Mouse (Mus musculus) limb, embryonic 10.5 days (tissue): Measurements from ENCODE around the gene Slc26a6. TPM values are rescaled to one million over a fixed set of nuclear protein-coding genes. Genes with fewer than 3 reads are reported as not detected.

Experiments
- DNase-seq: peaks from one replicate; pipeline ENCODE4 v3.0.0-alpha.2; 2017; ENCODE audit warnings: low spot score
- H3K27ac ChIP-seq: fragments of 300-500 bp; sonication (generic); 2 replicates; pipeline ENCODE4 v1.5.1; 2016; ENCODE audit warnings: mild to moderate bottlenecking
- H3K27me3 ChIP-seq: fragments of 300-500 bp; sonication (generic); 2 replicates; pipeline ENCODE4 v1.6.1; 2016; ENCODE audit warnings: low read depth, mild to moderate bottlenecking; ENCODE audit not compliant: poor library complexity, severe bottlenecking
- H3K36me3 ChIP-seq: fragments of 300-500 bp; sonication (generic); 2 replicates; pipeline ENCODE4 v1.6.1; 2016; ENCODE audit warnings: mild to moderate bottlenecking, moderate library complexity
- H3K4me1 ChIP-seq: fragments of 300-500 bp; sonication (generic); 2 replicates; pipeline ENCODE4 v1.6.1; 2016
- H3K4me3 ChIP-seq: fragments of 300-500 bp; sonication (generic); 2 replicates; pipeline ENCODE4 v1.5.1; 2016; ENCODE audit warnings: mild to moderate bottlenecking, moderate library complexity
- H3K9me3 ChIP-seq: fragments of 300-500 bp; sonication (generic); replicated peaks from 2 replicates; pipeline ENCODE4 v1.6.1; 2016; ENCODE audit warnings: mild to moderate bottlenecking
- WGBS: fragments of 180-500 bp; shearing (Covaris S2); methylation state at CpG from one replicate; pipeline ENCODE4 v1.1.7; 2016; 5-methylcytosine and 5-hydroxymethylcytosine counted together
- polyA plus RNA-seq: library from polyadenylated mRNA; unstranded; fragments of >200 nt; fragmentation: Nextera tagmentation; extraction: Ambion mirVana; gene quantifications from 2 replicates; pipeline ENCODE4 v1.2.1, GENCODE M21; 2016

Gene Slc26a6
- 9.7 and 13.7 TPM in 2 replicates for polyA plus RNA-seq

GRCm38 (mm10) chr9:108852976-108853375 lies at the start of gene Slc26a6:
Slc26a6 (plus strand) TSS chr9:108853283.
- peaks cover 28% of the 10 kb centered on the region for H3K4me1 ChIP-seq
- H3K27me3 ChIP-seq: peaks cover 8% of the 10 kb centered on the region; the same call in 1 of the 2 replicates
- H3K27ac ChIP-seq: peak within 1 kb of the TSS; percentile 87
- DNase-seq: no peak
- H3K36me3 ChIP-seq: peaks cover 18% of the 10 kb centered on the region
- H3K4me3 ChIP-seq: peak within 1 kb of the TSS; percentile 74
- no peaks in the 10 kb centered on the region for H3K9me3 ChIP-seq
- 83% methylated on average over 3 of the region's 3 CpGs for WGBS

- Histone ChIP-seq H3K9me3 (no peaks in the 10 kb centered on the region), H3K4me1 (peaks cover 16% of the 10 kb centered on the region), H3K36me3 (peaks cover 69% of the 10 kb centered on the region), H3K4me3 (no peak overlapping the region), H3K27me3 (no peaks in the 10 kb centered on the region), H3K27ac (no peak overlapping the region)
- 91% methylated on average over 8 of the region's 8 CpGs for WGBS
- no peak for DNase-seq
Observed at GRCm38 (mm10) chr9:108805768-108806167, 47.3 kb upstream of the Slc26a6 start.

GRCm38 (mm10) chr9:108806379-108806778 lies 46.7 kb upstream of the Slc26a6 start:
- peaks cover 16% of the 10 kb centered on the region for H3K4me1 ChIP-seq
- no peak for DNase-seq
- no peaks in the 10 kb centered on the region for H3K27me3 ChIP-seq
- H3K4me3 ChIP-seq: no peak overlapping the region
- no peak overlapping the region for H3K27ac ChIP-seq
- H3K9me3 ChIP-seq: no peaks in the 10 kb centered on the region
- peaks cover 63% of the 10 kb centered on the region for H3K36me3 ChIP-seq

GRCm38 (mm10) chr9:108806831-108807230 lies 46.3 kb upstream of the Slc26a6 start:
- 97% methylated on average over 1 of the region's 1 CpGs for WGBS
- no peak for DNase-seq

GRCm38 (mm10) chr9:108807674-108808073 lies 45.4 kb upstream of the Slc26a6 start:
- Histone ChIP-seq H3K9me3 (no peaks in the 10 kb centered on the region), H3K27ac (0 out of 2 replicates have a peak overlapping the region, but pooled peaks have one; percentile 87), H3K36me3 (peaks cover 63% of the 10 kb centered on the region), H3K4me1 (peaks cover 16% of the 10 kb centered on the region), H3K4me3 (peak overlapping the region; percentile 87; the same call in 1 of the 2 replicates), H3K27me3 (no peaks in the 10 kb centered on the region)
- no peak for DNase-seq
- 77% methylated on average over 5 of the region's 5 CpGs for WGBS

More at GRCm38 (mm10) chr9:108806831-108807230, 46.3 kb upstream of the Slc26a6 start:
- Histone ChIP-seq H3K9me3 (no peaks in the 10 kb centered on the region), H3K4me3 (no peak overlapping the region), H3K27me3 (no peaks in the 10 kb centered on the region), H3K4me1 (peaks cover 16% of the 10 kb centered on the region), H3K27ac (no peak overlapping the region), H3K36me3 (peaks cover 63% of the 10 kb centered on the region)

- under 1% methylated on average over 62 of the region's 62 CpGs for WGBS
- no peaks in the 10 kb centered on the region for H3K27me3 ChIP-seq
- peak within 1 kb of the TSS; percentile 87 for H3K27ac ChIP-seq
Observed at GRCm38 (mm10) chr9:108808163-108808665, 44.9 kb upstream of the Slc26a6 start, which contains the start of gene Nckipsd. Nckipsd (plus strand) TSS chr9:108808368.

GRCm38 (mm10) chr9:108809188-108809587 lies 43.9 kb upstream of the Slc26a6 start:
- H3K4me3 ChIP-seq: peak overlapping the region; percentile 87
- WGBS: 64% methylated on average over 5 of the region's 5 CpGs
- DNase-seq: no peak
- no peaks in the 10 kb centered on the region for H3K9me3 ChIP-seq
- no peak overlapping the region for H3K27ac ChIP-seq
- peaks cover 63% of the 10 kb centered on the region for H3K36me3 ChIP-seq
- no peaks in the 10 kb centered on the region for H3K27me3 ChIP-seq
- peaks cover 16% of the 10 kb centered on the region for H3K4me1 ChIP-seq

More at GRCm38 (mm10) chr9:108808163-108808665, 44.9 kb upstream of the Slc26a6 start, which contains the start of gene Nckipsd:
- no peaks in the 10 kb centered on the region for H3K9me3 ChIP-seq
- DNase-seq: peak; percentile 99
- peaks cover 16% of the 10 kb centered on the region for H3K4me1 ChIP-seq
- H3K36me3 ChIP-seq: peaks cover 63% of the 10 kb centered on the region
- peak within 1 kb of the TSS; percentile 87 for H3K4me3 ChIP-seq

- H3K4me1 ChIP-seq: peaks cover 16% of the 10 kb centered on the region
- no peak for DNase-seq
- peaks cover 63% of the 10 kb centered on the region for H3K36me3 ChIP-seq
- H3K9me3 ChIP-seq: no peaks in the 10 kb centered on the region
- H3K4me3 ChIP-seq: no peak overlapping the region
- 84% methylated on average over 6 of the region's 6 CpGs for WGBS
- H3K27me3 ChIP-seq: no peaks in the 10 kb centered on the region
- H3K27ac ChIP-seq: no peak overlapping the region
Observed at GRCm38 (mm10) chr9:108809723-108810122, 43.4 kb upstream of the Slc26a6 start.

GRCm38 (mm10) chr9:108810516-108810915 lies 42.6 kb upstream of the Slc26a6 start:
- 78% methylated on average over 5 of the region's 5 CpGs for WGBS
- H3K9me3 ChIP-seq: no peaks in the 10 kb centered on the region
- DNase-seq: no peak
- no peak overlapping the region for H3K4me3 ChIP-seq
- H3K36me3 ChIP-seq: peaks cover 63% of the 10 kb centered on the region
- no peak overlapping the region for H3K27ac ChIP-seq
- H3K4me1 ChIP-seq: peaks cover 16% of the 10 kb centered on the region
- H3K27me3 ChIP-seq: no peaks in the 10 kb centered on the region

- Histone ChIP-seq H3K9me3 (no peaks in the 10 kb centered on the region), H3K27ac (no peak overlapping the region), H3K36me3 (peaks cover 70% of the 10 kb centered on the region), H3K27me3 (no peaks in the 10 kb centered on the region), H3K4me3 (no peak overlapping the region), H3K4me1 (no peaks in the 10 kb centered on the region)
- DNase-seq: no peak
- WGBS: 92% methylated on average over 7 of the region's 7 CpGs
Observed at GRCm38 (mm10) chr9:108815557-108815956, 37.5 kb upstream of the Slc26a6 start.

- Histone ChIP-seq H3K36me3 (peaks cover 39% of the 10 kb centered on the region), H3K4me3 (no peak overlapping the region), H3K9me3 (no peaks in the 10 kb centered on the region), H3K27ac (no peak overlapping the region), H3K4me1 (no peaks in the 10 kb centered on the region), H3K27me3 (peaks cover 19% of the 10 kb centered on the region)
- WGBS: 61% methylated on average over 3 of the region's 3 CpGs
- peak; percentile 47 for DNase-seq
Observed at GRCm38 (mm10) chr9:108819495-108819894, 33.6 kb upstream of the Slc26a6 start.

GRCm38 (mm10) chr9:108820077-108820476 lies 33.0 kb upstream of the Slc26a6 start:
- 66% methylated on average over 5 of the region's 5 CpGs for WGBS
- H3K4me3 ChIP-seq: no peak overlapping the region
- peaks cover 25% of the 10 kb centered on the region for H3K27me3 ChIP-seq
- peaks cover 33% of the 10 kb centered on the region for H3K36me3 ChIP-seq
- no peak overlapping the region for H3K27ac ChIP-seq
- DNase-seq: no peak
- no peaks in the 10 kb centered on the region for H3K9me3 ChIP-seq
- H3K4me1 ChIP-seq: peaks cover 5% of the 10 kb centered on the region; the same call in 1 of the 2 replicates

GRCm38 (mm10) chr9:108824144-108824685 lies 28.9 kb upstream of the Slc26a6 start:
- Histone ChIP-seq H3K9me3 (no peaks in the 10 kb centered on the region), H3K4me3 (no peak overlapping the region), H3K27me3 (peaks cover 66% of the 10 kb centered on the region), H3K27ac (no peak overlapping the region), H3K36me3 (no peaks in the 10 kb centered on the region), H3K4me1 (peaks cover 26% of the 10 kb centered on the region)
- no peak for DNase-seq
- 5% methylated on average over 25 of the region's 25 CpGs for WGBS
